Mouse (Mus musculus) testis, adult 2 months (tissue): ENCODE data around the gene Pigc. TPM values are rescaled to one million over a fixed set of nuclear protein-coding genes. Genes with fewer than 3 reads are reported as not detected.

ENCODE experiments used
- H3K27ac ChIP-seq: fragments of 200-500 bp; 2 replicates; pipeline ENCODE4 v1.5.1; 2012; ENCODE audit warnings: low read depth, low read length; ENCODE audit not compliant: control insufficient read depth, insufficient read depth
- H3K27me3 ChIP-seq: fragments of 200-500 bp; 2 replicates; pipeline ENCODE4 v1.6.1; 2012; ENCODE audit warnings: mild to moderate bottlenecking, low read length, moderate library complexity; ENCODE audit not compliant: control insufficient read depth, insufficient read depth
- H3K36me3 ChIP-seq: fragments of 200-500 bp; 2 replicates; pipeline ENCODE4 v1.6.1; 2012; ENCODE audit warnings: mild to moderate bottlenecking, low read length; ENCODE audit not compliant: control insufficient read depth, insufficient read depth
- H3K4me1 ChIP-seq: fragments of 200-500 bp; 2 replicates; pipeline ENCODE4 v1.6.1; 2012; ENCODE audit warnings: low read length; ENCODE audit not compliant: control insufficient read depth, insufficient read depth
- H3K4me3 ChIP-seq: fragments of 200-500 bp; 2 replicates; pipeline ENCODE4 v1.5.1; 2012; ENCODE audit warnings: low read depth, mild to moderate bottlenecking, low read length, moderate library complexity, mixed read lengths; ENCODE audit not compliant: control insufficient read depth
- CTCF ChIP-seq: fragments of 200-500 bp; IDR thresholded peaks from 2 replicates; pipeline ENCODE4 v1.5.1; 2012; ENCODE audit warnings: low read depth, mild to moderate bottlenecking, inconsistent platforms, low read length, moderate library complexity; ENCODE audit not compliant: control insufficient read depth, insufficient read depth, insufficient replicate concordance
- POLR2A ChIP-seq: fragments of 200-500 bp; IDR thresholded peaks from 2 replicates; pipeline ENCODE4 v1.6.1; 2012; ENCODE audit warnings: low read depth, mild to moderate bottlenecking, inconsistent platforms, low read length, moderate library complexity; ENCODE audit not compliant: control insufficient read depth
- polyA plus RNA-seq: library from polyadenylated mRNA; depleted of rRNA; stranded (reverse); fragments of >200 nt; gene quantifications from 2 replicates; pipeline ENCODE4 v1.2.3, GENCODE M21; 2012

Gene Pigc
- polyA plus RNA-seq, 1 experiment: 41.5 TPM

DNA sequence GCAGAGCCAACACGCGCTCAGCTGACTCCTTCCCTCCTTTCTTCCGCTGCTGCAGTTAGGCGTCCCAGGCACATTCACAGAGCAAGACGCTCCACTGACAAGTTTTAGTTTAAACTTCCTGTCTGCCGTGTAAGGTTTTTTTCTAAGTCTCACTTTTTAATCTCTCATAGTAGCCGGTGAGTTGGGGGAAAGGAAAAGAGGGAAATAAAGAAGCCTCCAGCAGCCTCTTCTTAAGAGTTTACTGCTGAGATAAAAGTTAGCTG is 35.5 kb downstream of the Pigc start:
- TF ChIP-seq POLR2A (no peak), CTCF (no peak)
- no peak overlapping the region for H3K4me3 ChIP-seq
- H3K4me1 ChIP-seq: no peaks in the 10 kb centered on the region; the same call in 1 of the 2 replicates
- H3K27me3 ChIP-seq: no peaks in the 10 kb centered on the region
- H3K36me3 ChIP-seq: no peaks in the 10 kb centered on the region
- H3K27ac ChIP-seq: no peak overlapping the region

DNA sequence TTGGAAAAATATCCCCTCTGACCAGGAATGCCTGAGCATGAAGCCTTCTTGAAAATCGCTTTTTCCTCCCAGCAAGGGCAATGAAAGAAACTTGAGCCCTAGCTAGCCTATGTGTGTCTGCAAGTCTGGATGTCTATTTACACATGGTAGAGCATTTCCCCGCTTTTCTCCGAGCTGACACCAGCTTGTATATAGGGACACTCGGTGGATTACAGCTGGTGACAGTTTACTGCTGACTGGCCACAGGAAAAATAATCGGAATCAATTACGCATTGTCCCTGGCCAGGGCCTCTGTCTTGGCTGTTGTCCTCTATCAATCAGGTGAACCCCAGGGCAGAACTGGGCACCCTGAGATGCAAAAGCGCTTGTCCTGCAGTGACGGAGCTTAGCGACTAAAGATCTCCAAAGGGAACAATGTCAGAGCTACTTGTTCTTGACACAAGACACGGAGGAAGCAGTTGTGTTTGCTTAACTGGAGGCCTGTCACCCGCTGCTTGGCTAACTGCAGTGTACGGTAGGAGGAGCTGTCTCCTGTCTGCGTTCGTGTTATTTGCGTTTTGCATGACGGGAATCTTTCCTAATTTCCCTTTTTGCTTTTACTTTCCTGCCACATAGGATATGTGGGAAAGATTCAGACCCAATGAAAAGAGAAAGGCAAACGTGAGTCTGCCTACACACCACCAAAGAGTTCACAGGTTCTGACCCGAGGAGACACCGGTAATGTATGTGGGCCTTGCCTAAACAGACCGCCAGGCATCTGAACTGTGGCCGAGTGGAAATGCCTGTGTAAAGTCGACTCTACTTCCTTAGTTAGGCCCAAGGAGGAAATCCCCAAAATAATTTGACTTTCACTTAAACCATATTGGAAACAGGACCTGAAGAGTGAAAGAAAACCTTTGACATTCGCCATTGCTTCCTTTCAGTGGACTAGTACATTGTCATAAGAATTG is 36.1 kb downstream of the Pigc start:
- Histone ChIP-seq H3K4me1 (no peaks in the 10 kb centered on the region; the same call in 1 of the 2 replicates), H3K27me3 (no peaks in the 10 kb centered on the region), H3K4me3 (no peak overlapping the region), H3K27ac (peak overlapping the region; percentile 37; the same call in 1 of the 2 replicates), H3K36me3 (no peaks in the 10 kb centered on the region)
- TF ChIP-seq POLR2A: no peak
- TF ChIP-seq CTCF: peak; percentile 20; the same call in 1 of the 2 replicates

DNA sequence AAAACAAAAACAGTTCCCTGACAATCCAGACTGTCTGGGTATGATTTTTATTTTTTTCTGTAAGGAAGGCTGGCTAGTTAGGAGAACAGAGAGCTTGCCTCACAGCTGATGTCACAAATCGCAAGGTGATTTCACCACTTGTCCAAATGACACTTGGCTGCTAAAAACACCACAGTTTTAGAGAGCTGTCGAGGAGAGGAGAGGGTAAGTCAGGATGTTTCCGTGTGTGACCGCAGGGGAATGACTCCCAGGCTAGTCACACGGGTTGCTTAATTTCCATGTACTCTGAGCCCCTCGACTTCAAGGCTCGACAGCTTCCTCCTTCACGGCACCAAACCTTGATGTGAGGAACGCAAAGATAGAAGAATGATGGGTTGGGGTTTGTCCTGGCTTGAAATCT is 37.1 kb downstream of the Pigc start:
- peaks cover 2% of the 10 kb centered on the region; the same call in 1 of the 2 replicates for H3K4me1 ChIP-seq
- no peaks in the 10 kb centered on the region; the same call in 1 of the 2 replicates for H3K36me3 ChIP-seq
- TF ChIP-seq POLR2A (no peak), CTCF (no peak)
- H3K27ac ChIP-seq: no peak overlapping the region
- H3K27me3 ChIP-seq: no peaks in the 10 kb centered on the region
- H3K4me3 ChIP-seq: no peak overlapping the region

DNA sequence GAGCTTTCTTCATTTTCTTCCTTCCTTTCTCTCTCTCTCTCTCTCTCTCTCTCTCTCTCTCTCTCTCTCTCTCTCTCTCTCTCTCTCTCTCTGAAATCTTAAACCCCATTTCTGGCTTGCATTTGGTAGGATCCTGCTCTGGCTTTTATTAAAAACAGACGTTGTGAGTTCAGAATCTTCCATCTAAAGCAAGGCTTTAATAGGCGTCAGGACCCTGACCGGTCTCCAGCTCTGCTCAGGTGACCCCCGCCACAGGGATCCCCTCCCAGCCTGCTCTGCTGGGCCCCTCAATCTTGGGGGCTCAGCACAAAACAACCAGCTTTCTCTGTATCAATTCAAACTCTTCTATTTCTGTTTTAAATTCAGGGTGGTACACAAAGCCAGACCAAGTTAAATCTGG is 39.2 kb downstream of the Pigc start:
- TF ChIP-seq CTCF (no peak), POLR2A (no peak)
- H3K36me3 ChIP-seq: no peaks in the 10 kb centered on the region; the same call in 1 of the 2 replicates
- H3K27ac ChIP-seq: no peak overlapping the region
- H3K27me3 ChIP-seq: no peaks in the 10 kb centered on the region
- H3K4me3 ChIP-seq: no peak overlapping the region
- peaks cover 5% of the 10 kb centered on the region for H3K4me1 ChIP-seq

DNA sequence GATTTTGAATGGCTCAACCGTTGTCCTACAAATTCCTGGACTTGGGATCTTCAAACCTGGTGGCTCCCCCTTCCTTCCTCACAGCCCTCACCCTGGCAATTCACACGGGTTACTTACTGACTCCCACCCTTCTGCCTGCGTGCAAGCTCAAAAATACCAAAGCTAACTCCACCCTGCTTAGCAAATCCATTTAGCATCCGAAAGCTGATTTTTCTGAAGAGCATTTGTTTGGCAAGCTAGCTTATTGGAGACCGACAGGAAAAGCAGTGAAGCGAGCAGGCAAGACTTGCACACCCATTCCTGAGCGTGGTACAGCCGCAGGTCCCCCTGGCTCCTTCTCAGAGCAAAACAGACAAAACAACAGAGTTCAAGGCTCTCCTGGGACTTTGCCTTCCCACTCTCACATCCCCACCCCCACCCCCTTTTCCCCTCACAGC is 39.7 kb downstream of the Pigc start:
- Histone ChIP-seq H3K36me3 (no peaks in the 10 kb centered on the region; the same call in 1 of the 2 replicates), H3K4me1 (peaks cover 5% of the 10 kb centered on the region), H3K4me3 (no peak overlapping the region), H3K27ac (no peak overlapping the region), H3K27me3 (no peaks in the 10 kb centered on the region)
- TF ChIP-seq POLR2A (no peak), CTCF (no peak)

DNA sequence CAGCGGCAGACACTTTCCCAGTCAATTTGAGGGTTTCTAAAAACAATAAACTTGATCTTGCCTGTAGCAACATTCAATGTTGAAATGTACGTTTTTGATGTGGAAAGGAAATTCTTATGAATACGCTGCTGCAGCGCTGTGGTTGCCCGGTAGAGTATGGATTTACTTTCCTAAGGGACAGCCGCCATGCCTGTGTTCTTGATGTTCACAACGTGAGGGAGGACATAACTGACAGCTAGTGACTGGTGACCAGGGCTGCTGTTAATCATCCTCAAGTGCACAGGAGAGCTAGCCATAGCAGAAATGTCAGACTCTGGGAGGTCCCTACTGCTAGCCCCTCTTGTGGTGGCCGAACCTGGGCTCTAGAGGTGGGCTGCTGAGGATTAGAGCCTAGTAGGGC is 40.1 kb downstream of the Pigc start:
- no peaks in the 10 kb centered on the region; the same call in 1 of the 2 replicates for H3K36me3 ChIP-seq
- H3K4me3 ChIP-seq: no peak overlapping the region
- TF ChIP-seq POLR2A: no peak
- peaks cover 5% of the 10 kb centered on the region for H3K4me1 ChIP-seq
- no peaks in the 10 kb centered on the region for H3K27me3 ChIP-seq
- H3K27ac ChIP-seq: no peak overlapping the region

DNA sequence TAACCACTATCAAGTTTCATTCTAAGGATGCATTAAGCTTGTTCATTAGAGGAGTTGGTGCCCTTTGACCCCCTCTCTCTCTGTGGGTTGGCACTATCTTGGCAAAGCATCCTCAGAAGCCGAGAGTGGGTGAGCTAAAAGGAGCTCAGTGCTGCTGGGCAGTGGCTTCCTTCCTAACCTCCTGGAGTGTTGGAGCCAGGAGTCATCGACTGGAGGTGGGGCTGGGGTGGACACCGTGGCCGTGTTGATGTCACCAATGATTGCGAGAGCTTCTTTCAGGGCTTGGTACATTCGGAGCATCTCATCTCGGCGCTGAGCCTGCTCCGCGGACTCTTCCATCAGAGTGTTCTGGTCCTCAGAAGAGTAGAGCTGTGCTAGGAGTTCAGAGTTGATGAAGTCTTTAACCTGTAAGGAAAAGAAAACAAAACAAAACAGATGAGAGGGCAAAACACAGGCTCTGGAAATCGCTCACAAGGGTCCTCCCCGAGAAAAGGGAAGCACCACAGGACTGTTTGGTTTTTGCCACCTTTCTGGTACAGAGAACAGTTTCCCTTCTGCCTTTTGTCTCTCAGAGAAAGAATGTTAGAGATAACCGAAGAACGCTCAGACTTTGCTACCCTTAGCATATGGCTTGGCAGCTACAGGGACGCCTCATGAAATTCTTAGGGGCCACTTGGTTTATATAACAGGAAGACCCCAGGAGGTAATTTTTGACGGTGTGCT is 42.7 kb downstream of the Pigc start:
- no peaks in the 10 kb centered on the region for H3K27me3 ChIP-seq
- H3K36me3 ChIP-seq: no peaks in the 10 kb centered on the region; the same call in 1 of the 2 replicates
- peaks cover 5% of the 10 kb centered on the region for H3K4me1 ChIP-seq
- H3K27ac ChIP-seq: no peak overlapping the region
- H3K4me3 ChIP-seq: no peak overlapping the region
- TF ChIP-seq POLR2A: no peak
- TF ChIP-seq CTCF: no peak
